Mouse (Mus musculus) lung, embryonic 15.5 days (tissue): ENCODE results near the gene Mgat4b. TPM values are rescaled to one million over a fixed set of nuclear protein-coding genes. Genes with fewer than 3 reads are reported as not detected.

Experiments
- ATAC-seq: fragments of 200-750 bp; cut with Nextera tagmentation; 2 replicates; pipeline ENCODE4 v1.8.0; 2017; ENCODE audit warnings: moderate number of reproducible peaks, borderline replicate concordance; ENCODE audit not compliant: low FRiP score, low TSS enrichment; ENCODE audit errors: extremely low read depth
- H3K27ac ChIP-seq: fragments of 300-500 bp; sonication (generic); 2 replicates; pipeline ENCODE4 v1.5.1; 2015; ENCODE audit warnings: moderate library complexity, mild to moderate bottlenecking, inconsistent platforms
- H3K27me3 ChIP-seq: fragments of 300-500 bp; sonication (generic); 2 replicates; pipeline ENCODE4 v1.6.1; 2015; ENCODE audit warnings: inconsistent platforms
- H3K36me3 ChIP-seq: fragments of 300-500 bp; sonication (generic); 2 replicates; pipeline ENCODE4 v1.6.1; 2015; ENCODE audit warnings: inconsistent platforms
- H3K4me1 ChIP-seq: fragments of 300-500 bp; sonication (generic); 2 replicates; pipeline ENCODE4 v1.6.1; 2015; ENCODE audit warnings: inconsistent platforms
- H3K4me2 ChIP-seq: fragments of 300-500 bp; sonication (generic); 2 replicates; pipeline ENCODE4 v1.6.1; 2015; ENCODE audit warnings: inconsistent platforms, mild to moderate bottlenecking, moderate library complexity
- H3K4me3 ChIP-seq: fragments of 300-500 bp; sonication (generic); 2 replicates; pipeline ENCODE4 v1.5.1; 2015; ENCODE audit warnings: mild to moderate bottlenecking, inconsistent platforms
- H3K9ac ChIP-seq: fragments of 300-500 bp; sonication (generic); 2 replicates; pipeline ENCODE4 v1.6.1; 2015; ENCODE audit warnings: inconsistent platforms
- H3K9me3 ChIP-seq: fragments of 300-500 bp; sonication (generic); 2 replicates; pipeline ENCODE4 v1.6.1; 2016; ENCODE audit warnings: inconsistent platforms
- whole genome bisulfite sequencing: fragments of 180-500 bp; shearing (Covaris S2); methylation state at CpG from one replicate; pipeline ENCODE4 v1.1.7; 2015; 5-methylcytosine and 5-hydroxymethylcytosine counted together
- polyA plus RNA-seq: library from polyadenylated mRNA; unstranded; fragments of >200 nt; fragmentation: Nextera tagmentation; extraction: Ambion mirVana; gene quantifications from 2 replicates; pipeline ENCODE4 v1.2.1, GENCODE M21; 2015

The Mgat4b gene
- polyA plus RNA-seq, 1 experiment from 2014 or later: 41.0 TPM

DNA sequence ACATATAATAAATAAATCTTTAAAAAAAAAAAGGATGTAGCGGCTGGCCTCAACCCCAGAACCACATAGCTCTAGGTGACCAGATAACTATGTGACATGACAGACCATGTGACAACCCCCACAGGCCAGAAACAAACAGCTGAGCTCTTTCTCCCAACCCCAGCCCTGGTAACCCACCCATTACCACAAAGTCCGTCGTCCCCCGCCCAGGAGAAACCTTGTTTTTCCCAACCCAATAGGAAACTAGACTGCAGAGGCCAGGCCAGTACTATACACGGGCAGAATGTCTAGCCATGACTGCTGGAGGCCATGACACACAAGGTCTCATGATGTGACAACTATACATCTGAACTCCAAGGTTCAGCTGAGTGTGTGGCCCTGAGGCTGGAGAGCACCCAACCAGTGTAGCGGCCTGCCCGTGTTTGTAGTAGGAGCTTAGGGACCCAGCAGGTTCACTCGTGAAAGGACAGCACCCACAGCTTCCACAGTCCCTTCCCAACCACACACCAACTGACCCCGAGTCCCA lies 7.3 kb upstream of the Mgat4b start:
- no peaks in the 10 kb centered on the region for H3K4me1 ChIP-seq
- no peak overlapping the region for H3K4me3 ChIP-seq
- H3K36me3 ChIP-seq: peaks cover 94% of the 10 kb centered on the region
- H3K27me3 ChIP-seq: no peaks in the 10 kb centered on the region
- no peak for ATAC-seq
- H3K4me2 ChIP-seq: no peak overlapping the region
- no peaks in the 10 kb centered on the region for H3K9me3 ChIP-seq
- 82% methylated on average over 9 of the region's 9 CpGs for WGBS
- no peak overlapping the region for H3K27ac ChIP-seq
- no peak overlapping the region for H3K9ac ChIP-seq

DNA sequence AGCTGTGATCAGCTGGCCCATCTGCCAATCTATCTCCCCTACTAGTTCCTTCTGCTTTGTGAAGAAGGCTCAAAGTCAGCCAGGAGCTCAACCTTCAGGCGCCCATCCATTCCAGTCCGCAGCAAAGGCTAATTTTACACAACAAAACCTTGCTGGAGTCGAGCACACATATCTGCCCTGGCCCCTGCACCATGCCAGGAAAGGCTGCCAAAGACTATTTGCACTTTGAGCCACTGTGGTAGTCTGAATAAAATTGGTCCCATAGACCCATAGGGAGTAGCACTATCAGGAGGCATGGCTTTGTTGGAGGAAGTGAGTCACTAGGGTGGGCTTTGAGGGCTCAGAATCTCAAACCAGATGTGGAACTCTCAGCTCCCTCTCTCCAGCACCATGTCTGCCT lies 5.3 kb upstream of the Mgat4b start:
- no peaks in the 10 kb centered on the region for H3K9me3 ChIP-seq
- H3K27ac ChIP-seq: no peak overlapping the region
- peaks cover 12% of the 10 kb centered on the region for H3K4me1 ChIP-seq
- no peak for ATAC-seq
- no peak overlapping the region for H3K4me2 ChIP-seq
- H3K4me3 ChIP-seq: no peak overlapping the region
- no peak overlapping the region for H3K9ac ChIP-seq
- no peaks in the 10 kb centered on the region for H3K27me3 ChIP-seq
- 90% methylated on average over 3 of the region's 3 CpGs for WGBS
- peaks cover 75% of the 10 kb centered on the region for H3K36me3 ChIP-seq

- no peak for ATAC-seq
- Histone ChIP-seq H3K4me1 (peaks cover 15% of the 10 kb centered on the region), H3K4me2 (no peak overlapping the region), H3K27me3 (no peaks in the 10 kb centered on the region), H3K27ac (no peak overlapping the region), H3K9ac (no peak overlapping the region), H3K9me3 (no peaks in the 10 kb centered on the region), H3K4me3 (no peak overlapping the region), H3K36me3 (peaks cover 69% of the 10 kb centered on the region)
- 76% methylated on average over 2 of the region's 2 CpGs for WGBS
Measured at GRCm38 (mm10) chr11:50206037-50206436, 4.7 kb upstream of the Mgat4b start.

DNA sequence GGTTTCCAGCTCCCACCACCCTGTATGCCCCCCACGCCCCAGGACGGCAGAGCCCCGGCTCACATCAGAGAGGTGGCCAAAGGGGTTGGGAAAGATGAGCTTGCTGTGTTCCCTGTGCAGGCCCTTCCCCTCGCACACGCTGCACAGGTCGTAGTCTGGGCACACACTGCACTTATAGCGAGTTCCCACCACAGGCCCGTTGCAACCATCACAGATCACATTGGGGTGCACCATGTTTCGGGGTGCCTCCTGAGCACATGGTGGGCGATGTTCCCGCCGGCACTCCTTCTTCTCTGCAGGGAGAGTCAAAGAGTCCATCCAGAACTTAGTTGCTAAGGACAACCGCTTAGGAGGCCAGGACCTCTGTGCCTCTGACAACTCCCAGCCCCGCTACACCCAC lies 3.3 kb upstream of the Mgat4b start:
- Histone ChIP-seq H3K27me3 (no peaks in the 10 kb centered on the region), H3K4me2 (no peak overlapping the region), H3K4me1 (peaks cover 17% of the 10 kb centered on the region), H3K27ac (no peak overlapping the region), H3K4me3 (no peak overlapping the region), H3K36me3 (peaks cover 56% of the 10 kb centered on the region), H3K9me3 (no peaks in the 10 kb centered on the region), H3K9ac (no peak overlapping the region)
- ATAC-seq: no peak
- 96% methylated on average over 14 of the region's 14 CpGs for WGBS

DNA sequence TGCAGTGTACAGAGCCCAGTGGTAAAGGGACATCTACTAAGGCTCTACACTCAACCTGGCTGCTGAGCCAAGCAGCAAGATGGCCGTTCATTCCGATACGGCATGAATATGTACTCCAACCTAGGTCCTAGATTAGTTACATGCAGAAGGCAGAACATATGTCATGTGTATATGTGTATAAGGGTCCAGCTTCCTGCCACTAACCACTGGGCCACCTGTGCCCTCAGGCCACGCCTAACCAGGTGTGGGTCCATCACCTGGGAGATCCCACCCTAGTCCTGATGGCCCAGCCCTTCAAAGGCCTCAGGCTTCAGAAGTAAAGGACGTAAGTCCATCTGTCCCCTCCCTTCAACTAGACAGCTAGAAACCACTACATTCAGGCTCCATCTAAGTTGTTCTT lies 2.7 kb upstream of the Mgat4b start:
- no peaks in the 10 kb centered on the region for H3K9me3 ChIP-seq
- no peak overlapping the region for H3K9ac ChIP-seq
- ATAC-seq: no peak
- peaks cover 19% of the 10 kb centered on the region for H3K4me1 ChIP-seq
- WGBS: 87% methylated on average over 5 of the region's 5 CpGs
- H3K4me3 ChIP-seq: no peak overlapping the region
- H3K27me3 ChIP-seq: no peaks in the 10 kb centered on the region
- H3K4me2 ChIP-seq: no peak overlapping the region
- no peak overlapping the region for H3K27ac ChIP-seq
- H3K36me3 ChIP-seq: peaks cover 49% of the 10 kb centered on the region

DNA sequence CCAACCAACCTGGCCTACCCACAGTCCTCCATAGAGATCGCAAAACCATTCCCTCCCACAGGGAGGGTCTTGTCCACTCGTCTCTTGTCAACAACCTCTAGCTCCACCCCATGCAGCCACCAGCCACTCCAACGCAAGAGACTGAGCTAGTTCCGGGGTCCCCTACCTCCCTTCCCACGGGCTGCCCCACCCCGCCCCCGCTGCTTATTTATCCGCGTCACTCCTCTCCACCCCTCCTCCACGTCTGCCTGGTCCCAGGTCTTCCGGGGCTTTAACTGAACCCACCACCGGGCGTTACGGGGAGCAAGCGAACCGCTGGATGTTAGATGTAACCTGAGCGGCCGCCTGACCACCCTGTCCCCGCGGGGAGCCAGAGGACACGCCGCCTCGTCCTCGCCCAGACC lies 587 bp upstream of the Mgat4b start:
- under 1% methylated on average over 24 of the region's 24 CpGs for WGBS
- peaks cover 30% of the 10 kb centered on the region for H3K36me3 ChIP-seq
- peaks cover 22% of the 10 kb centered on the region for H3K4me1 ChIP-seq
- peak overlapping the region; percentile 95 for H3K4me3 ChIP-seq
- peak overlapping the region; percentile 93 for H3K9ac ChIP-seq
- peak overlapping the region; percentile 97 for H3K27ac ChIP-seq
- peak; percentile 94 for ATAC-seq
- peak overlapping the region; percentile 66 for H3K4me2 ChIP-seq
- no peaks in the 10 kb centered on the region for H3K27me3 ChIP-seq
- H3K9me3 ChIP-seq: no peaks in the 10 kb centered on the region

DNA sequence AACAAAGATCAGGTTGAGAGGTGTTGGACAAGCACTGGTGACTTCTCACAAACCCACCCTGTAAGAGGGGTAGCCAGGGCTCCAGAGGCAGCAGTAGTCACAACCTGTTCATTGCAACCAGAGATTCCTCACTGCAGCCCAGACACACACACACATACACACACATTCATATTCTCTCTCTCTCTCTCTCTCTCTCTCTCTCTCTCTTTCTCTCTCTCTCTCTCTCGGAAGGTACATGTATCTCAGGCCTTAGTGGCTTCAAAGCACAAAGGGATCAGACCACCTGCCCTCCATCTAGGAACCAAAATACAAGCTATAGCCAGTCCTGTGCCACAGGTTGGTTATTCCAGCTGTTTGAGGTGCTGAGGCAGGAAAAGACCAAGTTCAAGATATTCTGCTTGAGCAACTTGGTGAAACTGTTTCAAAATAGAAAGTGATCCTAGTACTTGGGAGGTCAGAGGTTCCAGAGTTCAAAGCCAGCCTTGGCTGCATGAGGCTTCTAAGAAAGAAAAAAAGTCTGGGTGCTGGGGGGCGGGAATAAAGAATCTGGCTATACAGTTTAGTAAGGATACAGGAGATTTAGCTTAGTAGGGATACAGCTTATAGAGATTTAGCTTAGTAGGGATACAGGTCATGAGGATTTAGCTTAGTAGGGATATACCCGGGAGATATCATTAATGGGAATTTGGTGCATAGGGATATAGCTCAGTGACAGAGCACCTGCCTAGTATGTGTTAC lies 801 bp downstream of the Mgat4b start:
- Histone ChIP-seq H3K4me3 (peak overlapping the region; percentile 95), H3K9ac (peak overlapping the region; percentile 93), H3K27me3 (no peaks in the 10 kb centered on the region), H3K27ac (no peak overlapping the region; the same call in 1 of the 2 replicates), H3K9me3 (no peaks in the 10 kb centered on the region), H3K4me1 (peaks cover 33% of the 10 kb centered on the region), H3K36me3 (peaks cover 16% of the 10 kb centered on the region), H3K4me2 (peak overlapping the region; percentile 66)
- ATAC-seq: no peak
- 92% methylated on average over 3 of the region's 3 CpGs for WGBS

- no peak overlapping the region for H3K27ac ChIP-seq
- ATAC-seq: no peak
- peaks cover 9% of the 10 kb centered on the region for H3K36me3 ChIP-seq
- H3K4me1 ChIP-seq: peaks cover 37% of the 10 kb centered on the region
- no peak overlapping the region for H3K4me2 ChIP-seq
- 64% methylated on average over 3 of the region's 3 CpGs for WGBS
- H3K9ac ChIP-seq: no peak overlapping the region
- no peaks in the 10 kb centered on the region for H3K27me3 ChIP-seq
- H3K4me3 ChIP-seq: no peak overlapping the region
- H3K9me3 ChIP-seq: no peaks in the 10 kb centered on the region
Measured at GRCm38 (mm10) chr11:50212060-50212739, 1.5 kb downstream of the Mgat4b start.

GRCm38 (mm10) chr11:50212848-50213758 lies 2.4 kb downstream of the Mgat4b start:
- 40% methylated on average over 11 of the region's 11 CpGs for WGBS
- Histone ChIP-seq H3K9me3 (no peaks in the 10 kb centered on the region), H3K27ac (no peak overlapping the region), H3K4me1 (peaks cover 40% of the 10 kb centered on the region), H3K27me3 (no peaks in the 10 kb centered on the region), H3K4me3 (no peak overlapping the region), H3K9ac (no peak overlapping the region), H3K4me2 (no peak overlapping the region), H3K36me3 (0 out of 2 replicates have a peak, but pooled peaks cover under 1% of the 10 kb centered on the region)
- no peak for ATAC-seq

GRCm38 (mm10) chr11:50214631-50215030 lies 3.9 kb downstream of the Mgat4b start:
- no peaks in the 10 kb centered on the region for H3K36me3 ChIP-seq
- H3K4me2 ChIP-seq: no peak overlapping the region
- peaks cover 32% of the 10 kb centered on the region for H3K4me1 ChIP-seq
- no peaks in the 10 kb centered on the region for H3K9me3 ChIP-seq
- 86% methylated on average over 6 of the region's 6 CpGs for WGBS
- H3K4me3 ChIP-seq: no peak overlapping the region
- ATAC-seq: no peak
- no peak overlapping the region for H3K9ac ChIP-seq
- no peaks in the 10 kb centered on the region for H3K27me3 ChIP-seq
- H3K27ac ChIP-seq: no peak overlapping the region

- H3K27ac ChIP-seq: no peak overlapping the region
- ATAC-seq: no peak
- H3K36me3 ChIP-seq: no peaks in the 10 kb centered on the region
- WGBS: 28% methylated on average over 9 of the region's 9 CpGs
- H3K4me2 ChIP-seq: peak overlapping the region; percentile 16; the same call in 1 of the 2 replicates
- H3K4me3 ChIP-seq: no peak overlapping the region
- H3K4me1 ChIP-seq: peaks cover 29% of the 10 kb centered on the region
- no peaks in the 10 kb centered on the region for H3K27me3 ChIP-seq
- H3K9ac ChIP-seq: no peak overlapping the region
- no peaks in the 10 kb centered on the region for H3K9me3 ChIP-seq
Measured at GRCm38 (mm10) chr11:50215633-50216032, 4.9 kb downstream of the Mgat4b start.
